Mouse (Mus musculus): ENCODE measurements around the gene Stox2.

Gene Stox2

DNA sequence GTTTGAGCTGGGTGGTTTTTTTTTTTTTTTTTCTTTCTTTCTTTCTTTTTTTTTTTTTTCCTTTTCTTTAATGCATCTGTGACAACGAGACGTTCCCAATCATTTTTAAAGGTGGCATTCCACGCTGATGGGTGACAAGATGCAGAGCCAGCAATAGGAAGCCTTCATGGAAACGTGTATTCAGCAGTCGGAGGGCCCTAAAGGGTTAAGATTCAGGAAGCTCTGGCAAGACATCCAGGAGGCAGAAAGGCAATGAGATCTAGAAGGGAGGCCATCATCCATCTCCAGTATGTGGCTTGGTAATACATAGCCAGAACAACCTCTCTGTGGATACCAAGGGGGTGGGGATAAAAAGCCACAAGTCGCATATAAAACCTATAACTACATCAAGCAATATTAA lies 156.5 kb downstream of the Stox2 start:
- DNase-seq (ENCODE audit: low spot score): no peak

- no peak for DNase-seq (ENCODE audit: low spot score)
Observed at GRCm38 (mm10) chr8:47288866-47289541, 157.2 kb downstream of the Stox2 start.

GRCm38 (mm10) chr8:47288131-47288865 lies 157.9 kb downstream of the Stox2 start:
- DNase-seq (ENCODE audit: low spot score): peak; percentile 47

DNA sequence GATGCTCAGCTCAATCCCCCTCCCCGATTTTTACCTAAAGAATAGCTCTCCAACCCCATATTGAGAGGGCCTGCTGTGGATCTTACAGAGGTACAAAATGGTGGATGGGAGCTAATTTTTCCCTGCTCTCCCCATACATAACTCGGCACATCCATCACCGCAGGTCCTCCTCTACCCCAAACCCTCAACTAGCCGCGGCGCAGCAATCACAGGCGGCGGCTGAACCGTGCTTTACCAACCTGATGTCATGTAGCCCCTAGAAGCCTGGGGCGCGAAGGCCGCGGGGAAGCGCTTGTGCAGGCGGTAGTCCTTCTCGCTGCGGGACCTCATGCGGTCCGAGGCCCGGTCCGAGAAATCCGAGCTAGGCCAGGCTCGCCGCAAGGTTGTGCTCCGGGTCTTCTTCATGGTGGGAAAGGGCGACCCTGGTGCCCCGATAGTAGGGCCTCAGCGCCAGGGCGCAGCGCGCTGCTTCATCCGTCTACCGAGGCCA lies 158.5 kb downstream of the Stox2 start:
- no peak for DNase-seq (ENCODE audit: low spot score)

- no peak for DNase-seq (ENCODE audit: low spot score)
Observed at GRCm38 (mm10) chr8:47287201-47287621, 159.0 kb downstream of the Stox2 start.

DNA sequence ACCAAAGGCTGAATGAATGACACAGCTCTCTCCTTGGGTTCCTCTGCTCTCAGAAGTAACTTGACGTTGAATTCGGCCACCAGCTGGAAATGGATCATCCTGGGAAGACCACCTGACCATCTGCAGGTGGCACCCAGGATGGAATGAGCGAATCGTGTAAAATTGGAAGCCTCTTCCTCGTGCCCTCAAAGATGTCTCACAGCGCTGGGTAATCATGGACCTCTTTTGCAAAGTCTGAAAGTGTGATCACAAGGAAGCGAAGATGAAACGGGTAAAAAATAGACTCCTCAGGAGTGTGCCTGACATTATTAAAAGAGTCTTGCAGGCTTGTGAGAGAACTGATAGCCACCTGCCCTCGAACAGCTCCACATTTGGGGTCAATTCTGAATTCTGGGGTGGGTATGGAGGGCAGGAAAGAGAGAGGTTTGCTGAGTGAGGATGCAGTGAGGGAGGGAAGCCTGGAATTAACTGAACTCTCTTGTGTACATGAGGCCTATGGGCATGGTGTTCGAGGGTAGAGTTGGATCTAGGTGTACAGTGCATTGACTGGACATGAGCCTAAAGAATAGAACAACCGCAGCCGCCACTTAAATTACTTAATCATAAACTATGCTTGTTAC lies 160.0 kb downstream of the Stox2 start:
- DNase-seq (ENCODE audit: low spot score): no peak

- no peak for DNase-seq (ENCODE audit: low spot score)
Observed at GRCm38 (mm10) chr8:47285435-47285834, 160.7 kb downstream of the Stox2 start.

DNA sequence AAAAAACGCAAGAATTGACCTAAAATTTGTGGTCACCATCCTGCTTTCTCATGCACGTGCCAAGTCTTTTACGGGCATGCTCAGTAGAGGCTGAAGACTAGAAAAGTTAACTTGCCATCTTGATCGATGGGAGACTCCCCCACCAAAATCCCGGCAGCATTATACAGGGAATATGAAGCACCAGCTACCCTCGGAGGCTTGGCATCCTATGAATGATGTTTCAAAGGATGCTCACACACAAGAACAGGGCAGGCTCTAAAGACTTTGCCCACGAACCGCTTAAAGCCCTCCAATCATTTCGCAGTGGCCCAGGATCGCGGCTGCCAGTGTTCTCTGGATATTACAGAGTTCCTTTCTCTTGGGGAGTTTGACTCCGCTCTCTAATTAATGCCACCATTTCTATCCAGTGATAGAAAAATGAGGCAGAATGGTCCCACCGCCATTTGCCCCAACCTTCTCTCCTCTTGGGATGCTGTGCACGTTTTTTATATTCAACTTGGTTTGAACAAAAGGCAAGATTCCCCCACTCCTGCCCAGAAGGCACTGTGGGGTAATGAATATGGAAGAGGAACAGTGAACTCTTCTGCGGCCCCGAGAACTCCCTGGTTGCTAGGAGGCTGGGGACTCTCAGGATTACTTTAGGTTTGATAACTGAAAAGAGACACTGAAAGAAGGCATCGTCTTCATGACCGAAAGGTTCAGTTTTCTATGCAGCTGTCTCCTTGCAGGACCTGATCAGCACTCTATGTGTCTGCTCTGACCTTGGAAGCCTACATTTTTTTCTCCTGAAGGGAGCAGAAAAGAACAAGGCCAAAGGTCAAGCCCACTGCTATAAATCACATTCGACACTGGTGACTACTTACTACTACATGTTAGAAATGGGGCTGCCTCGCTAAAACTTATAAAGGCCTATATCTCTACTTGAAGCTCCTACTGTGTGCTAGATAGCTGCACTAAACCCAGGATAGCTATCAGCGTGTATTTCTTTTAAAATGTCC lies 161.5 kb downstream of the Stox2 start:
- no peak for DNase-seq (ENCODE audit: low spot score)

- DNase-seq (ENCODE audit: low spot score): no peak
Observed at GRCm38 (mm10) chr8:47279898-47280297, 166.3 kb downstream of the Stox2 start.

GRCm38 (mm10) chr8:47278211-47278610 lies 168.0 kb downstream of the Stox2 start:
- DNase-seq (ENCODE audit: low spot score): no peak

DNA sequence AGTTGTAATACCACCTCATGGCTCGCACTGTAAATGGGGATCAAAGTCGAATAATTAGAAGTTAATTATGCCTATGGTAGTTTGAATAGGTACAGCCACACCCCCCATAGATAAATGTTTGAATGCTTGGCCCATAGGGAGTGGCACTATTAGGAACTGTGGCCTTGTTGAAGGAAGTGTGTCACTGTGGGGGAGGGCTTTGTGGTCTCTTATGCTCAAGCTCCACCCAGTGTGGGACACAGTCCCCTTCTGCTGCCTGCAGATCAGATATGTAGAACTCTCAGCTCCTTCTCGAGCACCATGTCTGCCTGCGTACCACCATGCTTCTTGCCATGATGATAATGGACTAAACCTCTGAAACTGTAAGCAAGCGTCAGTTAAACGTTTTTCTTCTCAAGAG lies 177.2 kb downstream of the Stox2 start:
- DNase-seq (ENCODE audit: low spot score): no peak

DNA sequence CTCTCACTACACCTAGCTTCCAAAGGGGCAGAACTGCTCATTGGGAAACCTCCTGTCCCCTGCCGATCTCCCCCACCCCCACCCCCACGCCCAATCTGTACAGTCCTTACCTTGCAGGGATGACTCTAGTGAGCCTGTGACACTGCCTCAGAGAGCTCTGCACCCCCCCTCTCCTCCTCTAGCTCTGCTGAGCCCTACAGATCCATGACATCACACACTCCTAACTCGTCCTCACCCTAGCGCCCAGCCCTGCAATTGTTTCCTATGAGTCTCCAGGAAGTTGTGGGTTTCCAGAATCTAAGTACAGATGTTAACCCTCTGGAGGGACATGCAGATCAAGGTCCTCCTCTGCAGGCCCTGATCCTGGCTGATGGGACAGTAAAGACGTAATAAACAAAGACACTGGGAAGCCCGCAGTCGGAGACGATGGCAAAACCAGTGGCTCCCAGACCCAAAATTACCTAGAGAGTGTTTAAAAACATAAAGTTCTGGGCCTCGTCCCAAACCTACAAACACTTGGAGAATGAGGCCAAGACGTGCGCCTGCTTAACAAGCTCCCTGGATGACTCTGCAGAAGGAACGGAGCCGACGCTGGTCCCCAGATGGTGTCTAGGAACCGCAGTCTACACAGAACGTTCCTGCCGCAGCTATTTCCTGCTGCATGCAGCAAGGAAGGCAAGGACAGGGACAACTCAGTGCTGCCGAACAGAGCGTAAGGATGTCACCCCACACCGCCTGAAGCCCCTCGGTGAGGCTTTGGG lies 177.9 kb downstream of the Stox2 start:
- no peak for DNase-seq (ENCODE audit: low spot score)

DNA sequence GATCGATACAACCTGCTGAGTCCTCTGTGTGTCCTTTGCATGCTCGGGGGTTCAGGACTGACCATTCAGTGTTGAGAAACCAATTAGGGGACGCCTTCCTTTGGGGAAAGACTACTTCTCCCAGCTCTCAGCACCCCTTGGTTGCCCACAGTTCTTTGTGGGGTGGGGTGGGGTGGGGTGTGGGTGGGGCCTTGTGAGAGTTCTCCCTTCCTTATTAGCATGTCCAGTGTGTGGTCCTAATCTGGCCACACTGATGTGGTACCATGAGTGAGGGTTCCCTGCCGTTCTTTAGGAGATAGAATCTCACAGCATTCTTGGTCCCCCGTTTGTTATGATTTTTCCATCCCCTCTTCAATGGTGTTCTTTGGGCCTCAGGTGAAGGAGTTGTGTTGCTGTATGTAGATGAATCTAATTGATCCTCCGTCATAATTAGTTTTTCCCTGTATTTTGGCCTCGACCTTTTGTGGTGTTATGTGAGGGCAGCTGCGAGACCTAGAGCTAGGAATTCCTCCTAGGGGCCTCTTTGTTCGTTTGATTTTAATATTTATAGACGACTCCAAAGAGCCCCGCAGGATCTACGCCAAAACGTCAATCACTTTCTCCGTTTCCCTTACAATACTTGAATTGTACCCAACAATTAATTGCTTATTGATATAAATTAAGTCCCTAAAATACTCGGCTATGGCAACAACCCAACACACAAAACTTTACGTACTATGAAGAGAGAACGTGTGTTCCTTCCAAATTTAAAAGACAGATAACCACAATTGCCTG lies 182.9 kb downstream of the Stox2 start:
- DNase-seq (ENCODE audit: low spot score): no peak

GRCm38 (mm10) chr8:47260751-47261474 lies 185.2 kb downstream of the Stox2 start:
- no peak for DNase-seq (ENCODE audit: low spot score)

GRCm38 (mm10) chr8:47250832-47251231 lies 195.3 kb downstream of the Stox2 start:
- DNase-seq (ENCODE audit: low spot score): no peak

- DNase-seq (ENCODE audit: low spot score): no peak
Observed at GRCm38 (mm10) chr8:47245116-47245515, 201.0 kb downstream of the Stox2 start.

GRCm38 (mm10) chr8:47244202-47244601 lies 202.0 kb downstream of the Stox2 start:
- DNase-seq (ENCODE audit: low spot score): no peak

DNA sequence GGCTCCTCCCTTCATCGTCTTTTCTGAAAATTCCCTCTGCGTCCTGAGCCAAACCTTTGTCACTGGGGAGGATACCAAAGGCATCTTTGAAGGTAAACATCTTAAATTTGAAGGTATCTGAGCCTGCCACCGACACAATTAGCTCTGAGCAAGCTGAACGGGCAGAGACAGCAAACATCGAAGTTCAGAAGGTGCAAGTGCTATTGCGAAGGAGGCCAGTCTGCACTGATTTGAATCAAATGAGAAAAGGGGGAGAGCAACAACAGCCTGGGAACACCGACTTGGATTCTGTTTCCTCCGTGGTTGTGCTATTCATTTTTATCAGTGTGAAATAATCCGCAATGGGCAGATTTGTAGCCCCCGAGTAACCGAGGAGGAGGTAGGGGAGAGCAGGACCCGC lies 202.5 kb downstream of the Stox2 start:
- DNase-seq (ENCODE audit: low spot score): no peak

GRCm38 (mm10) chr8:47243016-47243630 lies 203.0 kb downstream of the Stox2 start:
- DNase-seq (ENCODE audit: low spot score): no peak

All from left cerebral cortex, adult 11 months (tissue).